Mouse (Mus musculus): ENCODE results near the gene Utrn. TPM values are rescaled to one million over a fixed set of nuclear protein-coding genes. Genes with fewer than 3 reads are reported as not detected.

Utrn gene
- polyA plus RNA-seq, 1 experiment, result 159 TPM

- Histone ChIP-seq H3K36me3 (ENCODE audit: control insufficient read depth, insufficient read depth, low read length, poor library complexity, severe bottlenecking) (no peaks in the 10 kb centered on the region), H3K27ac (ENCODE audit: insufficient read depth, low read length) (no peak overlapping the region), H3K9ac (ENCODE audit: low read depth, poor library complexity, severe bottlenecking) (no peak overlapping the region), H3K4me1 (ENCODE audit: control insufficient read depth, insufficient read depth, low read length) (no peaks in the 10 kb centered on the region), H3K4me3 (ENCODE audit: low read depth, low read length) (no peak overlapping the region), H3K9me3 (replicated peaks; ENCODE audit: control insufficient read depth, insufficient read depth, low read length, poor library complexity, severe bottlenecking) (no peaks in the 10 kb centered on the region), H3K27me3 (ENCODE audit: control insufficient read depth, insufficient read depth, low read length, poor library complexity, severe bottlenecking) (no peaks in the 10 kb centered on the region)
- no peak for TF ChIP-seq EP300 (IDR thresholded peaks at IDR 0.05; ENCODE audit: insufficient read depth, low read depth, low read length)
- TF ChIP-seq POLR2A (IDR thresholded peaks at IDR 0.05; ENCODE audit: insufficient read depth, low read length), result no peak
- TF ChIP-seq CTCF (IDR thresholded peaks at IDR 0.05; ENCODE audit: low read depth, low read length), result no peak
Observed at GRCm38 (mm10) chr10:12810816-12811215, 58.3 kb downstream of the Utrn start.

GRCm38 (mm10) chr10:12809702-12810101 is 59.5 kb downstream of the Utrn start:
- no peaks in the 10 kb centered on the region for H3K36me3 ChIP-seq (ENCODE audit: control insufficient read depth, insufficient read depth, low read length, poor library complexity, severe bottlenecking)
- no peaks in the 10 kb centered on the region for H3K9me3 ChIP-seq (replicated peaks; ENCODE audit: control insufficient read depth, insufficient read depth, low read length, poor library complexity, severe bottlenecking)
- H3K4me3 ChIP-seq (ENCODE audit: low read depth, low read length), result no peak overlapping the region
- TF ChIP-seq POLR2A (IDR thresholded peaks at IDR 0.05; ENCODE audit: insufficient read depth, low read length) (no peak), EP300 (IDR thresholded peaks at IDR 0.05; ENCODE audit: insufficient read depth, low read depth, low read length) (no peak), CTCF (IDR thresholded peaks at IDR 0.05; ENCODE audit: low read depth, low read length) (no peak)
- H3K9ac ChIP-seq (ENCODE audit: low read depth, poor library complexity, severe bottlenecking), result no peak overlapping the region
- no peak overlapping the region for H3K27ac ChIP-seq (ENCODE audit: insufficient read depth, low read length)
- no peaks in the 10 kb centered on the region for H3K27me3 ChIP-seq (ENCODE audit: control insufficient read depth, insufficient read depth, low read length, poor library complexity, severe bottlenecking)
- no peaks in the 10 kb centered on the region for H3K4me1 ChIP-seq (ENCODE audit: control insufficient read depth, insufficient read depth, low read length)

GRCm38 (mm10) chr10:12808467-12808866 is 60.7 kb downstream of the Utrn start:
- H3K4me3 ChIP-seq (ENCODE audit: low read depth, low read length), result no peak overlapping the region
- H3K9ac ChIP-seq (ENCODE audit: low read depth, poor library complexity, severe bottlenecking), result no peak overlapping the region
- TF ChIP-seq EP300 (IDR thresholded peaks at IDR 0.05; ENCODE audit: insufficient read depth, low read depth, low read length) (no peak), POLR2A (IDR thresholded peaks at IDR 0.05; ENCODE audit: insufficient read depth, low read length) (no peak), CTCF (IDR thresholded peaks at IDR 0.05; ENCODE audit: low read depth, low read length) (no peak)
- H3K36me3 ChIP-seq (ENCODE audit: control insufficient read depth, insufficient read depth, low read length, poor library complexity, severe bottlenecking), result no peaks in the 10 kb centered on the region
- no peak overlapping the region for H3K27ac ChIP-seq (ENCODE audit: insufficient read depth, low read length)
- no peaks in the 10 kb centered on the region for H3K4me1 ChIP-seq (ENCODE audit: control insufficient read depth, insufficient read depth, low read length)
- no peaks in the 10 kb centered on the region for H3K9me3 ChIP-seq (replicated peaks; ENCODE audit: control insufficient read depth, insufficient read depth, low read length, poor library complexity, severe bottlenecking)
- no peaks in the 10 kb centered on the region for H3K27me3 ChIP-seq (ENCODE audit: control insufficient read depth, insufficient read depth, low read length, poor library complexity, severe bottlenecking)

- no peak overlapping the region for H3K4me3 ChIP-seq (ENCODE audit: low read depth, low read length)
- H3K27ac ChIP-seq (ENCODE audit: insufficient read depth, low read length), result no peak overlapping the region
- no peaks in the 10 kb centered on the region for H3K9me3 ChIP-seq (replicated peaks; ENCODE audit: control insufficient read depth, insufficient read depth, low read length, poor library complexity, severe bottlenecking)
- H3K9ac ChIP-seq (ENCODE audit: low read depth, poor library complexity, severe bottlenecking), result no peak overlapping the region
- H3K27me3 ChIP-seq (ENCODE audit: control insufficient read depth, insufficient read depth, low read length, poor library complexity, severe bottlenecking), result no peaks in the 10 kb centered on the region
- no peak for TF ChIP-seq POLR2A (IDR thresholded peaks at IDR 0.05; ENCODE audit: insufficient read depth, low read length)
- TF ChIP-seq CTCF (IDR thresholded peaks at IDR 0.05; ENCODE audit: low read depth, low read length), result no peak
- no peaks in the 10 kb centered on the region for H3K36me3 ChIP-seq (ENCODE audit: control insufficient read depth, insufficient read depth, low read length, poor library complexity, severe bottlenecking)
- H3K4me1 ChIP-seq (ENCODE audit: control insufficient read depth, insufficient read depth, low read length), result no peaks in the 10 kb centered on the region
Observed at GRCm38 (mm10) chr10:12807706-12808105, 61.5 kb downstream of the Utrn start.

GRCm38 (mm10) chr10:12805826-12806225 is 63.3 kb downstream of the Utrn start:
- Histone ChIP-seq H3K9ac (ENCODE audit: low read depth, poor library complexity, severe bottlenecking) (no peak overlapping the region), H3K4me1 (ENCODE audit: control insufficient read depth, insufficient read depth, low read length) (no peaks in the 10 kb centered on the region), H3K27me3 (ENCODE audit: control insufficient read depth, insufficient read depth, low read length, poor library complexity, severe bottlenecking) (no peaks in the 10 kb centered on the region), H3K27ac (ENCODE audit: insufficient read depth, low read length) (no peak overlapping the region), H3K9me3 (replicated peaks; ENCODE audit: control insufficient read depth, insufficient read depth, low read length, poor library complexity, severe bottlenecking) (no peaks in the 10 kb centered on the region), H3K4me3 (ENCODE audit: low read depth, low read length) (no peak overlapping the region), H3K36me3 (ENCODE audit: control insufficient read depth, insufficient read depth, low read length, poor library complexity, severe bottlenecking) (no peaks in the 10 kb centered on the region)
- TF ChIP-seq POLR2A (IDR thresholded peaks at IDR 0.05; ENCODE audit: insufficient read depth, low read length) (no peak), EP300 (IDR thresholded peaks at IDR 0.05; ENCODE audit: insufficient read depth, low read depth, low read length) (no peak), CTCF (IDR thresholded peaks at IDR 0.05; ENCODE audit: low read depth, low read length) (no peak)

- Histone ChIP-seq H3K27me3 (ENCODE audit: control insufficient read depth, insufficient read depth, low read length, poor library complexity, severe bottlenecking) (no peaks in the 10 kb centered on the region), H3K9me3 (replicated peaks; ENCODE audit: control insufficient read depth, insufficient read depth, low read length, poor library complexity, severe bottlenecking) (no peaks in the 10 kb centered on the region), H3K27ac (ENCODE audit: insufficient read depth, low read length) (no peak overlapping the region), H3K4me1 (ENCODE audit: control insufficient read depth, insufficient read depth, low read length) (no peaks in the 10 kb centered on the region), H3K4me3 (ENCODE audit: low read depth, low read length) (no peak overlapping the region), H3K9ac (ENCODE audit: low read depth, poor library complexity, severe bottlenecking) (no peak overlapping the region), H3K36me3 (ENCODE audit: control insufficient read depth, insufficient read depth, low read length, poor library complexity, severe bottlenecking) (no peaks in the 10 kb centered on the region)
- TF ChIP-seq EP300 (IDR thresholded peaks at IDR 0.05; ENCODE audit: insufficient read depth, low read depth, low read length) (no peak), CTCF (IDR thresholded peaks at IDR 0.05; ENCODE audit: low read depth, low read length) (no peak), POLR2A (IDR thresholded peaks at IDR 0.05; ENCODE audit: insufficient read depth, low read length) (no peak)
Observed at GRCm38 (mm10) chr10:12803939-12804338, 65.2 kb downstream of the Utrn start.

Measured in ES-Bruce4 (cell line).